Mouse (Mus musculus) central nervous system, embryonic 18 days (tissue): ENCODE measurements around the gene Ptpn4. TPM values are rescaled to one million over a fixed set of nuclear protein-coding genes. Genes with fewer than 3 reads are reported as not detected.

Experiments
- polyA plus RNA-seq: library from polyadenylated mRNA; depleted of rRNA; stranded (reverse); fragments of >200 nt; gene quantifications from 2 replicates; pipeline ENCODE4 v1.2.3, GENCODE M21; 2012; rRNA removed

Gene Ptpn4
- polyA plus RNA-seq = 13.4 and 13.9 TPM in 2 replicates

DNA sequence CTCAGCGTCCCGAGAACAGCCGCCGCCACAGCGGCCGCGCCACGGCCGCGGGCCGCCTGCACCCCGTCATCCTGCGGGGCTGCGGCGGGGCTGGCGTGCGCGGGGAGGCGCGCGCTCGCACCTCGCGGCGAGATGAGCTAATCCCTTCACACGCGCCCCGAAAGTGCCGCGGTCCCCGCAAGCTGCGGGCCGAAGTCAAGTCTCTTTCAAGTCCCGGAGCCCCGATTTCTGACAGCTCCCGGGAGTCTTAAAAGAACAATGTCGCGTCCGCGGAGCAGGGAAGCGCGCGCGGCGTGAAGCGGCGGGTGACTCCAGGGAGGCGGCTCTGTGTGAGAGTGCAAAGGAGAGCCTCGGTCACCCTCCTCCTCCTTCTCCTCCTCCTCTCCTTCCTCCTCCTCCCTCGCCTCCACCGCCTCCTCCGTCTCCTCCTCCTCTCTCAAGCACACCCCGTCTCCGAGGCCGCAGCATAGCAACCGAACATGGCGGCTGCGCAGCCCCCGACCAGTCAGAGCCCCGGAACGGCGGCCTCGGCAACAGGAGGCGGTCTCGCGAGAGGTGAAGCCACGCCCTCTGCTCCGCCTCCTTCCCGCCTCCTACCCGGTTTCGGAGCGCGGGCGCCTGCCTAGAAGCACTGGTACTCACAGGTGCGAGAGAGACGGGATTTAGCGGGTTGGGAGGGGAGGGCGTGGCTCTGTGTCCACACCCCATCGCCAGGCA, at the start of gene Ptpn4:
TSS of gene Ptpn4 (minus strand) at position 579 of the 717 bp plus-strand sequence.

GRCm38 (mm10) chr1:119648205-119649111, 189.0 kb downstream of the Ptpn4 start, which contains the start of gene Epb41l5:
TSS of gene Epb41l5 (minus strand) at chr1:119649000.

Other genes with a start within 250 kb of the Ptpn4 start
- 8.4 and 9.4 TPM in 2 replicates for gene Epb41l5, start 188.6 kb downstream of the Ptpn4 start, polyA plus RNA-seq
- gene Tmem177, start 75.6 kb upstream of the Ptpn4 start, polyA plus RNA-seq = 6.8 and 7.4 TPM in 2 replicates
- gene Cfap221, start 159.6 kb upstream of the Ptpn4 start, polyA plus RNA-seq = 0.24 and 0.63 TPM in 2 replicates
- 0.78 and 0.97 TPM in 2 replicates for gene Sctr, start 169.3 kb upstream of the Ptpn4 start, polyA plus RNA-seq
- gene Tmem37, start 236.5 kb upstream of the Ptpn4 start, polyA plus RNA-seq = 3.9 and 4.6 TPM in 2 replicates